Mouse (Mus musculus): ENCODE measurements at regions not wholly inside any gene's neighbourhood (a gene's known extent, or its start where the extent isn't known, plus 50 kb on each side); places are given as distances from the start of the nearest gene placed in this dataset.

- H3K9ac ChIP-seq: no peak overlapping the region
- H3K27me3 ChIP-seq: no peaks in the 10 kb centered on the region
- 73% methylated on average over 5 of the region's 5 CpGs for WGBS
- H3K36me3 ChIP-seq: no peaks in the 10 kb centered on the region
- H3K4me3 ChIP-seq: no peak overlapping the region
- no peak for ATAC-seq (replicated peaks; ENCODE audit: insufficient number of reproducible peaks, insufficient read depth, low FRiP score, low read depth)
- H3K4me2 ChIP-seq: no peak overlapping the region
- H3K27ac ChIP-seq: no peak overlapping the region
- no peaks in the 10 kb centered on the region for H3K9me3 ChIP-seq (replicated peaks)
- H3K4me1 ChIP-seq (replicated peaks): peaks cover 40% of the 10 kb centered on the region
Measured at GRCm38 (mm10) chr2:166351984-166352383, 196.5 kb upstream of the Sulf2 start.

DNA sequence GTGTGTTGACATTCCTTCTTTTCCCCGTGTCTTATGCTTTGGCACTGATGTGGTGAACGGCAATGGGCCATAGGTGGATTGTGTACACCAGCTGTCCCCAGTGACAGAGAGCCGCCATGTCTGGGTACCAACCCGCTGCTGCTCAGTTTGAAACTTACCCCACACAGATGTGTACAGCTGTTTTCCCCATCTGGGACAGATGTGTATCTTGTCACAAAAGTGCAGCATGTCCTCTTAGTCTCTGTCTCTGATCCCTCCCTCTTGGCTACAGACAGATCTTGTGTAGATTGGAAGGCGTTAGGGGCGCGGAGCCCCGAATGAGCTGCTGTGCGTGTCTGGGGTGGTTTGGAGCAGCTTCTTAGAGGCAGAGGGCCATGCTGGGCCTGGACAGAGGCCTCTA lies 196.1 kb upstream of the Sulf2 start:
- no peak for ATAC-seq (replicated peaks; ENCODE audit: insufficient number of reproducible peaks, insufficient read depth, low FRiP score, low read depth)
- H3K4me1 ChIP-seq (replicated peaks): peaks cover 44% of the 10 kb centered on the region
- WGBS: 86% methylated on average over 9 of the region's 9 CpGs

DNA sequence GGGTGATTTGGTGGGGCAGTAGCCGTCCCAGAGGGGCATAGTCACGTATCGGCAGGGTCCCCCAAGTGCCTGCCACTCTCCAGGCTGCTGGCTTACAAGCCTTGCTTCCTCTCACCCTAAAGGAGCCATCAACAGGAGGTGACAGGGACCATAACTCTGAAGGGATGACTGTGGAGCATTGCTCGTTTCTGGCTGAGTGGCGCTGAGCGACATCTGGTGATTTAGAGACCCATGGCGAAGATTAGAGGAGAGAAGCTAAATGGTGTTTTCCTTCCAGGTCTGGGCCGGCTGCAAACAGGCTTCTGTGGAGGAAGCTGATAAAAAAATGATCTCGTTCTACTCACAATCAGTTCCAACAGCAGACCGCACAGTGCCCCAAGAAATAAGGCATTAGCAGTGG lies 193.2 kb upstream of the Sulf2 start:
- H3K27ac ChIP-seq: peak overlapping the region; percentile 36
- H3K36me3 ChIP-seq: no peaks in the 10 kb centered on the region
- ATAC-seq (replicated peaks; ENCODE audit: insufficient number of reproducible peaks, insufficient read depth, low FRiP score, low read depth): no peak
- H3K9me3 ChIP-seq (replicated peaks): no peaks in the 10 kb centered on the region
- no peak overlapping the region for H3K4me3 ChIP-seq
- 27% methylated on average over 10 of the region's 10 CpGs for WGBS
- H3K4me1 ChIP-seq (replicated peaks): peaks cover 39% of the 10 kb centered on the region
- no peak overlapping the region for H3K4me2 ChIP-seq
- H3K9ac ChIP-seq: no peak overlapping the region
- H3K27me3 ChIP-seq: no peaks in the 10 kb centered on the region

More for the DNA sequence above, 196.1 kb upstream of the Sulf2 start:
- no peaks in the 10 kb centered on the region for H3K27me3 ChIP-seq
- H3K27ac ChIP-seq: no peak overlapping the region
- H3K4me3 ChIP-seq: no peak overlapping the region
- no peaks in the 10 kb centered on the region for H3K9me3 ChIP-seq (replicated peaks)
- no peaks in the 10 kb centered on the region for H3K36me3 ChIP-seq
- no peak overlapping the region for H3K4me2 ChIP-seq
- no peak overlapping the region for H3K9ac ChIP-seq

DNA sequence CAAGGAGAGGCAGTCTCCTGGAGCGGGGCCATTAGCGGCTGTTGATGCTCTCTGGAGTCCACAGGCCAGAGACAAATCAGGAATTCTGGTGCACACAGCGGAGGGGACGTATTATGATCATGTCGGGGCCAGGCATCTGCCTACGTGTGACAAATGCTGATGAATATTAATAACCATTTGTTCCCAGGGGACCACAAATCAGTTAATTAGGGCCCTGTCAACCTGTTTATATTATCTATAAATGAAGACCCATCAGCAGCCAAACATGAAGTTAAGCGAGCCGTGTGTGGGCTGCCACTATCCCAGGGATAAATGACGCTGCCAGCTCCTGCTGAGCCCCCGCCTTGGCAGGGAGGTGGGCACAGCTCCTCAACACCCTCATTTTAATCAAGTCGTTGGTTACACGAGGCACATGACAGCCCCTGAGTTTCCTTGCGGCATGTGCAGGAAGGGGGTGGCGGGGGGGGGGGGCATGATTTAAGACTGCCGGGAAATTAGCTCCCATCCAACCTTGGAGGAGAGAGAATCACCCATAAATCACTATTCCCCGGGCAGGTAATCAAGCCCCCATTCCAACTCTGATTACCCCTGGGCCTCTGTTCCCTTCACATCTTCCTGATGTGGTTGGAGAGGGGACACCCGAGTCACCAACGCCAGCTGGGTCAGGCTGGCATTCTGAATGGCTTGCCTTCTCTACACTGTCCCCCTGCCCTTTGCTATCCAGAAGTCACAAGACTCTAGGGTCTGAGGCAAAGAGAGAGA lies 191.1 kb upstream of the Sulf2 start:
- no peak overlapping the region for H3K4me3 ChIP-seq
- H3K4me2 ChIP-seq: no peak overlapping the region
- no peaks in the 10 kb centered on the region for H3K36me3 ChIP-seq
- 69% methylated on average over 18 of the region's 18 CpGs for WGBS
- peaks cover 34% of the 10 kb centered on the region for H3K4me1 ChIP-seq (replicated peaks)
- no peak for ATAC-seq (replicated peaks; ENCODE audit: insufficient number of reproducible peaks, insufficient read depth, low FRiP score, low read depth)
- H3K9ac ChIP-seq: no peak overlapping the region
- H3K27ac ChIP-seq: no peak overlapping the region
- no peaks in the 10 kb centered on the region for H3K27me3 ChIP-seq
- no peaks in the 10 kb centered on the region for H3K9me3 ChIP-seq (replicated peaks)

DNA sequence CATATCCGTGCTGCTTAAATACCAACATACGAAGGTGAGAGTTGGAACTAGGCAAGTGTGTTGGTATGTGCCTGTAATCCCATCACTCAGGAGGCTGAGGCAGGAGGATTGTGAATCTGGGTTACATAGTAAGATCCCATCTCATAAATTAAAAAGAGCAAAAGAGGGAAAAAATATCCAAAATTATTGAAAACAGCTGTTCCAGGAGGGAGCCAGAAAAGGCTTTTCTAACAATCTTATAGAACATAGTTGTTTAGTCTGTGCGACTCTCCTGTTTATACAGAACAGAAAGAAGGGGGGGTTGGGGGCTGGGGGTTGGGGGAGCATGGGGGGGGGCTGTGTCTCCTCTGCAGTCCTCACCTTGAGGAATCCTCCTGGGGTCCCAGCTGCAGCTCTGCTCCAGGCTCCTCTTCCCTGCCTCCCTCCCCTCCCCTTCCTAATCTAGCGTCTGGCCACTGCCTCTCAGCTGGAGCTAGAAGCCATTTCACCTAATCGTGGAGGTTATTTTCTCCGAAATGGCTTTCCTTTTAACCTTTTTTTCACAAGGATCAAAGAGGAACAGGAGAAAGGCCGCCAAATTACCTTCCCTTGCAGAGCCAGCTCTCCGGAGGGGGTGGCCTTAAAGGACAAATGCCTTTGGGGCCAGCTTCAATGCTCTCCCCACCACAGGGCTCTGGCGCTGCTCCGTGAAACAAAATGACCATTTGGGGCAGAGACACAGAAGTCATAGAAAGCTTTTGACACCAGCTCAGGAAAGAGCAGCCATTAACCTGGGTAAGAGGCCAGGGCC lies 188.3 kb upstream of the Sulf2 start:
- Histone ChIP-seq H3K27me3 (no peaks in the 10 kb centered on the region), H3K36me3 (no peaks in the 10 kb centered on the region), H3K9me3 (replicated peaks) (no peaks in the 10 kb centered on the region), H3K4me3 (no peak overlapping the region), H3K4me1 (replicated peaks) (peaks cover 31% of the 10 kb centered on the region), H3K9ac (no peak overlapping the region), H3K4me2 (no peak overlapping the region), H3K27ac (no peak overlapping the region)
- no peak for ATAC-seq (replicated peaks; ENCODE audit: insufficient number of reproducible peaks, insufficient read depth, low FRiP score, low read depth)
- 50% methylated on average over 10 of the region's 10 CpGs for WGBS

DNA sequence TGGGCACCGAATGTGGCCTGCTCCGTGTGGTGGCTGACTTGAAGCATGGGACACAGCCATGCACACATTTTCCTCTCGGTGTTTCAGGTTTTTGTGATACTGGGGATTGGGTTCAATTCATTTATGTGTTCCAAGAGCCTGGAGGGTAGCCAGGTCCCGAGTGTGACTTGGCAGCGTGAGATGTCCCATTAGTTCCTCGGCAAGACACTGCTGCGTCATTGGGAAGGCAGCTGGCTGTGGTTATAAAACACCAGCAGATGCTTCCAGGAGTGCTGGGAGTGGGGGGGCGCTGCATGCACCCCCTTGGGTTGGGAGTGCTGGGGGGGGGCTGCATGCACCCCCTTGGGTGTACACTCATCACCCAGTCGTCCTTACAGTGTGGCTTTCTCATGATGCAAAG lies 186.9 kb upstream of the Sulf2 start:
- Histone ChIP-seq H3K27me3 (no peaks in the 10 kb centered on the region), H3K4me2 (no peak overlapping the region), H3K27ac (no peak overlapping the region), H3K36me3 (no peaks in the 10 kb centered on the region), H3K9ac (no peak overlapping the region), H3K4me3 (no peak overlapping the region), H3K4me1 (replicated peaks) (peaks cover 26% of the 10 kb centered on the region), H3K9me3 (replicated peaks) (no peaks in the 10 kb centered on the region)
- WGBS: 65% methylated on average over 9 of the region's 9 CpGs
- no peak for ATAC-seq (replicated peaks; ENCODE audit: insufficient number of reproducible peaks, insufficient read depth, low FRiP score, low read depth)

DNA sequence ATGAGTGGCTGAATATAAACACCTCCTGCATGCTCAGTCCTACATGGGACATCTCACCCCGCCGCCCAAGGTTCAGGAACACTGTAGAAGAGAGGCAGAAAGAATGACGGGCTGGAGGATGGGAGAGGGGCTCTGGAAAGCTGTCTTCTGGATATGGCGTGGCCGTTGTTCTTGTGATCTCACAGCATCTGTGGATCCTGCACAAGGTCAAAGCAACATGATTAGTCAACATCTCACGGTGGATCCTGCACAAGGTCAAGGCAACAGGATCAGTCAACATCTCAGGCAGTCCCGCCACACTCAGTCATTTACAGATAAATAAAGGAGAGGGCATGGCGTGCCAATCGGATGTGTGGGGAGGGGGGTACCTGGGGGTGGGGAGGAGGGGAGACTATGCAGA lies 184.7 kb upstream of the Sulf2 start:
- ATAC-seq (replicated peaks; ENCODE audit: insufficient number of reproducible peaks, insufficient read depth, low FRiP score, low read depth): no peak
- Histone ChIP-seq H3K4me1 (replicated peaks) (peaks cover 20% of the 10 kb centered on the region), H3K36me3 (no peaks in the 10 kb centered on the region), H3K27ac (no peak overlapping the region), H3K27me3 (no peaks in the 10 kb centered on the region), H3K4me2 (no peak overlapping the region), H3K9me3 (replicated peaks) (no peaks in the 10 kb centered on the region), H3K4me3 (no peak overlapping the region), H3K9ac (no peak overlapping the region)
- 82% methylated on average over 9 of the region's 9 CpGs for whole genome bisulfite sequencing

- H3K4me2 ChIP-seq: no peak overlapping the region
- ATAC-seq (replicated peaks; ENCODE audit: insufficient number of reproducible peaks, insufficient read depth, low FRiP score, low read depth): no peak
- H3K27me3 ChIP-seq: no peaks in the 10 kb centered on the region
- no peaks in the 10 kb centered on the region for H3K36me3 ChIP-seq
- H3K9me3 ChIP-seq (replicated peaks): no peaks in the 10 kb centered on the region
- no peak overlapping the region for H3K9ac ChIP-seq
- H3K4me3 ChIP-seq: no peak overlapping the region
- WGBS: 72% methylated on average over 5 of the region's 5 CpGs
- no peak overlapping the region for H3K27ac ChIP-seq
- peaks cover 20% of the 10 kb centered on the region for H3K4me1 ChIP-seq (replicated peaks)
Measured at GRCm38 (mm10) chr2:166339427-166339826, 184.0 kb upstream of the Sulf2 start.

GRCm38 (mm10) chr2:166338396-166339085 lies 183.1 kb upstream of the Sulf2 start:
- Histone ChIP-seq H3K4me2 (no peak overlapping the region; the same call in 1 of the 2 replicates), H3K9me3 (replicated peaks) (no peaks in the 10 kb centered on the region), H3K36me3 (no peaks in the 10 kb centered on the region), H3K27me3 (no peaks in the 10 kb centered on the region), H3K27ac (peak overlapping the region; percentile 52), H3K9ac (no peak overlapping the region), H3K4me3 (no peak overlapping the region), H3K4me1 (replicated peaks) (peaks cover 15% of the 10 kb centered on the region)
- 47% methylated on average over 11 of the region's 11 CpGs for WGBS
- ATAC-seq (replicated peaks; ENCODE audit: insufficient number of reproducible peaks, insufficient read depth, low FRiP score, low read depth): no peak

- WGBS: 73% methylated on average over 7 of the region's 7 CpGs
- Histone ChIP-seq H3K27ac (no peak overlapping the region), H3K4me1 (replicated peaks) (peaks cover 17% of the 10 kb centered on the region), H3K4me2 (no peak overlapping the region), H3K36me3 (no peaks in the 10 kb centered on the region), H3K9ac (no peak overlapping the region), H3K27me3 (no peaks in the 10 kb centered on the region), H3K4me3 (no peak overlapping the region), H3K9me3 (replicated peaks) (no peaks in the 10 kb centered on the region)
- no peak for ATAC-seq (replicated peaks; ENCODE audit: insufficient number of reproducible peaks, insufficient read depth, low FRiP score, low read depth)
Measured at GRCm38 (mm10) chr2:166337666-166338065, 182.2 kb upstream of the Sulf2 start.

DNA sequence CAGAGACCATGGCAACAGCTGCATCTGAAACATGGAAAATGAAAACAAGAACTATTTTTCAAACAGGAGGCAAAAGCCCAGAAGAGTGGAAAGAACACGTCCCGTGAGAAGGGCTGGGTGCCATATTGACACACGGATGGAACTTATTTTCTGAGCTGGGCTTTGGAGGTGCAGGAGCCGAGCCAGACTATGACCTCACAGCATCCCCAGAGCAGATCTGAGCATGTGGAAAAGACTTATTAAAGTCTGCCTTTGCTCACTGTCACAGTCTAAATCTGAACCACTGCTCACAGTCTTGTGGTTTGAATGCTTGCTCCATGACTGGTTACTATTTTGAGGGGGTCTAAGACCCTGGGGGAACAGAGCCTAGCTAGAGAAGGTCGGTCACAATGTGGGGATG lies 180.2 kb upstream of the Sulf2 start:
- ATAC-seq (replicated peaks; ENCODE audit: insufficient number of reproducible peaks, insufficient read depth, low FRiP score, low read depth): no peak
- no peaks in the 10 kb centered on the region for H3K27me3 ChIP-seq
- no peak overlapping the region for H3K9ac ChIP-seq
- WGBS: 51% methylated on average over 5 of the region's 5 CpGs
- peaks cover 20% of the 10 kb centered on the region for H3K4me1 ChIP-seq (replicated peaks)
- no peak overlapping the region for H3K4me3 ChIP-seq
- no peaks in the 10 kb centered on the region for H3K36me3 ChIP-seq
- H3K27ac ChIP-seq: no peak overlapping the region
- no peak overlapping the region for H3K4me2 ChIP-seq
- no peaks in the 10 kb centered on the region for H3K9me3 ChIP-seq (replicated peaks)

Data from heart, embryonic 15.5 days (tissue).